Mouse (Mus musculus): ENCODE results near the gene Syt7. TPM values are rescaled to one million over a fixed set of nuclear protein-coding genes. Genes with fewer than 3 reads are reported as not detected.

Syt7 gene
- total RNA-seq, 2 experiments from 2014 or later = 315 to 321 TPM

- DNase-seq (ENCODE audit: low spot score in 2 of 2) = no peak
- no peak for TF ChIP-seq CTCF (conservative IDR thresholded peaks at IDR 0.05)
- H3K27ac ChIP-seq = peak overlapping the region; percentile 95
- peak overlapping the region; percentile 61 for H3K4me3 ChIP-seq
Measured at GRCm38 (mm10) chr19:10391028-10391427, 2.1 kb downstream of the Syt7 start.

- DNase-seq (ENCODE audit: low spot score in 2 of 2) = no peak
- peak; percentile 61 for TF ChIP-seq CTCF (conservative IDR thresholded peaks at IDR 0.05)
- peak overlapping the region; percentile 6; the same call in 1 of the 2 replicates for H3K4me3 ChIP-seq
- H3K27ac ChIP-seq = peak overlapping the region; percentile 95
Measured at GRCm38 (mm10) chr19:10391995-10392394, 3.1 kb downstream of the Syt7 start.

GRCm38 (mm10) chr19:10393471-10393870 lies 4.6 kb downstream of the Syt7 start:
- Histone ChIP-seq H3K27ac (peak overlapping the region; percentile 87), H3K4me3 (peak overlapping the region; percentile 47)
- TF ChIP-seq CTCF (conservative IDR thresholded peaks at IDR 0.05) = no peak
- DNase-seq (ENCODE audit: low spot score in 2 of 2) = no peak

- TF ChIP-seq CTCF (conservative IDR thresholded peaks at IDR 0.05) = no peak
- H3K4me3 ChIP-seq = peak overlapping the region; percentile 47
- DNase-seq (ENCODE audit: low spot score in 2 of 2) = no peak
- H3K27ac ChIP-seq = peak overlapping the region; percentile 87
Measured at GRCm38 (mm10) chr19:10393874-10394500, 5.1 kb downstream of the Syt7 start.

GRCm38 (mm10) chr19:10395174-10395573 lies 6.3 kb downstream of the Syt7 start:
- no peak for DNase-seq (ENCODE audit: low spot score in 2 of 2)
- Histone ChIP-seq H3K27ac (peak overlapping the region; percentile 94), H3K4me3 (peak overlapping the region; percentile 28; the same call in 1 of the 2 replicates)
- TF ChIP-seq CTCF (conservative IDR thresholded peaks at IDR 0.05) = peak; percentile 80

GRCm38 (mm10) chr19:10396962-10397361 lies 8.1 kb downstream of the Syt7 start:
- no peak for DNase-seq (ENCODE audit: low spot score in 2 of 2)
- no peak for TF ChIP-seq CTCF (conservative IDR thresholded peaks at IDR 0.05)
- peak overlapping the region; percentile 94 for H3K27ac ChIP-seq
- H3K4me3 ChIP-seq = no peak overlapping the region

GRCm38 (mm10) chr19:10397479-10398153 lies 8.7 kb downstream of the Syt7 start:
- Histone ChIP-seq H3K4me3 (peak overlapping the region; percentile 20; the same call in 1 of the 2 replicates), H3K27ac (peak overlapping the region; percentile 94)
- no peak for TF ChIP-seq CTCF (conservative IDR thresholded peaks at IDR 0.05)
- peak; percentile 74 to 77 for DNase-seq (ENCODE audit: low spot score in 2 of 2)

GRCm38 (mm10) chr19:10398296-10398695 lies 9.4 kb downstream of the Syt7 start:
- TF ChIP-seq CTCF (conservative IDR thresholded peaks at IDR 0.05) = no peak
- no peak overlapping the region for H3K4me3 ChIP-seq
- DNase-seq (ENCODE audit: low spot score in 2 of 2) = peak; percentile 71 to 78
- H3K27ac ChIP-seq = peak overlapping the region; percentile 94

- Histone ChIP-seq H3K27ac (peak overlapping the region; percentile 78), H3K4me3 (no peak overlapping the region)
- TF ChIP-seq CTCF (conservative IDR thresholded peaks at IDR 0.05) = peak; percentile 84
- DNase-seq (ENCODE audit: low spot score in 2 of 2) = peak; percentile 72 to 84
Measured at GRCm38 (mm10) chr19:10402771-10403494, 14.0 kb downstream of the Syt7 start.

- DNase-seq (ENCODE audit: low spot score in 2 of 2) = no peak
- TF ChIP-seq CTCF (conservative IDR thresholded peaks at IDR 0.05) = no peak
- peak overlapping the region; percentile 78 for H3K27ac ChIP-seq
- H3K4me3 ChIP-seq = no peak overlapping the region
Measured at GRCm38 (mm10) chr19:10403593-10404380, 14.9 kb downstream of the Syt7 start.

- peak overlapping the region; percentile 78 for H3K27ac ChIP-seq
- no peak overlapping the region for H3K4me3 ChIP-seq
- no peak for TF ChIP-seq CTCF (conservative IDR thresholded peaks at IDR 0.05)
- DNase-seq (ENCODE audit: low spot score in 2 of 2) = no peak
Measured at GRCm38 (mm10) chr19:10404424-10404823, 15.5 kb downstream of the Syt7 start.

- Histone ChIP-seq H3K4me3 (no peak overlapping the region), H3K27ac (peak overlapping the region; percentile 78)
- TF ChIP-seq CTCF (conservative IDR thresholded peaks at IDR 0.05) = no peak
- no peak for DNase-seq (ENCODE audit: low spot score in 2 of 2)
Measured at GRCm38 (mm10) chr19:10404911-10405310, 16.0 kb downstream of the Syt7 start.
